Mouse (Mus musculus): ENCODE measurements at regions not wholly inside any gene's neighbourhood (a gene's known extent, or its start where the extent isn't known, plus 50 kb on each side); places are given as distances from the start of the nearest gene placed in this dataset.

DNA sequence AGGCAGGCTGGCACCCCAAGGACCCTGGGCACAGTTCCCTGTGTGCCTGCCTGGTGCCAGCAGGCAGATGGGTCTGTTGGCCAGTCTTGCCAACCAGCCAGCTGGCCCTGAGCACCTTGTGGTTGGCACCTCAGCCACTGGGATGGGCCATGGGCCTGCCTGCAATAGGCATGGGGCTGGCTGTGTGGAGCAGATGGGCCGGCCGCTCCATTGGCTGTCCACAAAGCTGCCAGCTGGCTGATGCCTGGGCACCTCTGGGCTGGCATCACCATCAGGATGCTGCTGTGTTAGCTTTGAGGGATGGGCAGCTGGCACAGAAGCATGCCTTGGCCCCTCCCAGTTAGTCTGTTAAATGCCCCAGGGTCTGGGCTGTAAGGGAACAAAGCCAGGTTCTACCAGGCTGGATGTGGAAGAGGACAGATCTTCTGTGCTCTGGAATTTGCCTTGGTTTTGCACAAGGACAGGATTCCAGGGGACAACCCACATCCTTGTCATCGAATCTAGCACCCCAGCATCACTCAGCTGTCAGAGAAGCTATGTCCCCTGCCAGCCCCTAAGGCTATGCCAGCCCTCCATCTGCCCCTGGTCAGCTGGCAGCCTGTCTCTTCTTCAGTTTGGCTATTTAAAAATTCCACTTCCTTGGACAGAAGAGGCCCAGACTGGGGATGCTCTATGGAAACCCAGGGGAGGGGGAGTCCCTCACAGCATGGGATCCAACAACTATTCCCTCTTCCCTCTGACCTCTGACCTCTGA is 201.8 kb downstream of the Gm26897 start:
- no peak for TF ChIP-seq POLR2A (IDR thresholded peaks at IDR 0.05; ENCODE audit: borderline replicate concordance, low read depth, low read length)
- no peak for TF ChIP-seq CTCF (IDR thresholded peaks at IDR 0.05; ENCODE audit: low read depth, low read length)
- no peak overlapping the region for H3K4me3 ChIP-seq (ENCODE audit: insufficient read depth, low read length)
- H3K4me1 ChIP-seq (ENCODE audit: control insufficient read depth, insufficient read depth, low read length) = no peaks in the 10 kb centered on the region
- no peak overlapping the region for H3K27ac ChIP-seq (ENCODE audit: insufficient read depth, low read depth, low read length)

DNA sequence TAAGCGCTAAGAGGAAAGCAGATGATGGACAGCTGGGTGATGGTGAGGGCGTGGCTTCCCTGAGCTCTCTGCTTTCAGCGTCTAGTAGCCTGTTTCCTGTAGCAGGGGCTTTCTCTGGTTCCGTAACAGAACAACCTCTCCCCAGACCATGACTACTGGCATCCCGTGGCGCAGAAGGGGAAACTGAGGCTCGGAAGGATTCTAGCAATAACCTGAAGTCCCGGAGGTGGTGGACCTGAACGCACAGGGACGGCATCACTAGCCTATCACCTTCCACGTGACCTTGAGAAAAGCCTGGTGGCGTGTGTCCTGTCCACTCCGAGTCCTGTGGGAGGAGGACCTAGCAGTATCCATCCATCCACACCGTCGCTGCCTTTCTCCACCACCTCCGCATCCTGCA is 208.1 kb downstream of the Gm26897 start:
- no peak overlapping the region for H3K4me3 ChIP-seq (ENCODE audit: insufficient read depth, low read length)
- H3K27ac ChIP-seq (ENCODE audit: insufficient read depth, low read depth, low read length) = no peak overlapping the region
- no peak for TF ChIP-seq POLR2A (IDR thresholded peaks at IDR 0.05; ENCODE audit: borderline replicate concordance, low read depth, low read length)
- TF ChIP-seq CTCF (IDR thresholded peaks at IDR 0.05; ENCODE audit: low read depth, low read length) = no peak

DNA sequence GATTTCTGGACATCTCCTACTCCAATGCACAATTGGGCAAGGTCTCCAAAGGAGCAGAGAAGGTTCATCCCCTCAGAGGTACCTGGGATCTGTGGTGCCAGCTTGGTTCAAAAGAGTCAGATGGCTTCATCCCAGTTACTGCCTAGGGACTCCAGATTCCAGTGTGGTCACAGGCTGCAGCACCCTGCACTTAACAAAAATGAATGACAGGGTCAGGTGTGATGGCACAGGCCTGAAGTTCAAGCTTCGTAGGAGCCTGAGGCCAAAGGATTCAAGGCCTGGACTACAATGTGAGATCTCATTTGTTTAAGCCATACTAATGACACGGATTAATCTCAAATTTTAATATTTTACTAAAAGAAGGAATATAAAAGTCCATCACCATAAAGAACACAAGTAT is 209.1 kb downstream of the Gm26897 start:
- no peak overlapping the region for H3K4me3 ChIP-seq (ENCODE audit: insufficient read depth, low read length)
- no peak overlapping the region for H3K27ac ChIP-seq (ENCODE audit: insufficient read depth, low read depth, low read length)
- TF ChIP-seq POLR2A (IDR thresholded peaks at IDR 0.05; ENCODE audit: borderline replicate concordance, low read depth, low read length) = no peak
- no peak for TF ChIP-seq CTCF (IDR thresholded peaks at IDR 0.05; ENCODE audit: low read depth, low read length)
- H3K4me1 ChIP-seq (ENCODE audit: control insufficient read depth, insufficient read depth, low read length) = no peaks in the 10 kb centered on the region

More for the DNA sequence above, 208.1 kb downstream of the Gm26897 start:
- no peaks in the 10 kb centered on the region for H3K4me1 ChIP-seq (ENCODE audit: control insufficient read depth, insufficient read depth, low read length)

- no peak for TF ChIP-seq POLR2A (IDR thresholded peaks at IDR 0.05; ENCODE audit: borderline replicate concordance, low read depth, low read length)
- TF ChIP-seq CTCF (IDR thresholded peaks at IDR 0.05; ENCODE audit: low read depth, low read length) = no peak
- H3K4me1 ChIP-seq (ENCODE audit: control insufficient read depth, insufficient read depth, low read length) = no peaks in the 10 kb centered on the region
- no peak overlapping the region for H3K4me3 ChIP-seq (ENCODE audit: insufficient read depth, low read length)
- no peak overlapping the region for H3K27ac ChIP-seq (ENCODE audit: insufficient read depth, low read depth, low read length)
These were observed 209.8 kb downstream of the Gm26897 start for GRCm38 (mm10) chr5:111943337-111944162.

- Histone ChIP-seq H3K27ac (ENCODE audit: insufficient read depth, low read depth, low read length) (no peak overlapping the region), H3K4me1 (ENCODE audit: control insufficient read depth, insufficient read depth, low read length) (no peaks in the 10 kb centered on the region), H3K4me3 (ENCODE audit: insufficient read depth, low read length) (no peak overlapping the region)
- TF ChIP-seq CTCF (IDR thresholded peaks at IDR 0.05; ENCODE audit: low read depth, low read length) = no peak
- no peak for TF ChIP-seq POLR2A (IDR thresholded peaks at IDR 0.05; ENCODE audit: borderline replicate concordance, low read depth, low read length)
These were observed 210.7 kb downstream of the Gm26897 start for GRCm38 (mm10) chr5:111944273-111944971.

DNA sequence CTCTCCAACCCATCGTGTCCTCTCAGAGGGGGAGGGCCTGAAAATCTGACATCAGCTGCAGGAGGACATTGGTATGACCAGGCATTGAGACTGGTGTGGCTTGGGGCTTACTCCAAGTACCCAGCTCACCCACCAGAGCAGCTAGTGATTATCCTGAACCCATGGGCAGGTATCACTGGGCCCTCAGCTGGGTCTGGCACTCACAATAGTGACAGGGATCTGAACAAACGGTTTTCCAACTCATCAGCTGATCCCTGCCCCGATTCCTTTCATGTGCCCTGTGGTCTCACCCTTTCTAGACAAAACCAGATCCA is 211.2 kb downstream of the Gm26897 start:
- Histone ChIP-seq H3K27ac (ENCODE audit: insufficient read depth, low read depth, low read length) (no peak overlapping the region), H3K4me3 (ENCODE audit: insufficient read depth, low read length) (no peak overlapping the region), H3K4me1 (ENCODE audit: control insufficient read depth, insufficient read depth, low read length) (no peaks in the 10 kb centered on the region)
- TF ChIP-seq CTCF (IDR thresholded peaks at IDR 0.05; ENCODE audit: low read depth, low read length) (no peak), POLR2A (IDR thresholded peaks at IDR 0.05; ENCODE audit: borderline replicate concordance, low read depth, low read length) (no peak)

- Histone ChIP-seq H3K4me3 (ENCODE audit: insufficient read depth, low read length) (no peak overlapping the region), H3K4me1 (ENCODE audit: control insufficient read depth, insufficient read depth, low read length) (no peaks in the 10 kb centered on the region), H3K27ac (ENCODE audit: insufficient read depth, low read depth, low read length) (no peak overlapping the region)
- TF ChIP-seq CTCF (IDR thresholded peaks at IDR 0.05; ENCODE audit: low read depth, low read length) = no peak
- no peak for TF ChIP-seq POLR2A (IDR thresholded peaks at IDR 0.05; ENCODE audit: borderline replicate concordance, low read depth, low read length)
These were observed 212.6 kb downstream of the Gm26897 start for GRCm38 (mm10) chr5:111946281-111946680.

- H3K27ac ChIP-seq (ENCODE audit: insufficient read depth, low read depth, low read length) = no peak overlapping the region
- TF ChIP-seq CTCF (IDR thresholded peaks at IDR 0.05; ENCODE audit: low read depth, low read length) (no peak), POLR2A (IDR thresholded peaks at IDR 0.05; ENCODE audit: borderline replicate concordance, low read depth, low read length) (no peak)
- no peak overlapping the region for H3K4me3 ChIP-seq (ENCODE audit: insufficient read depth, low read length)
- H3K4me1 ChIP-seq (ENCODE audit: control insufficient read depth, insufficient read depth, low read length) = no peaks in the 10 kb centered on the region
These were observed 224.0 kb downstream of the Gm26897 start for GRCm38 (mm10) chr5:111957698-111958097.

DNA sequence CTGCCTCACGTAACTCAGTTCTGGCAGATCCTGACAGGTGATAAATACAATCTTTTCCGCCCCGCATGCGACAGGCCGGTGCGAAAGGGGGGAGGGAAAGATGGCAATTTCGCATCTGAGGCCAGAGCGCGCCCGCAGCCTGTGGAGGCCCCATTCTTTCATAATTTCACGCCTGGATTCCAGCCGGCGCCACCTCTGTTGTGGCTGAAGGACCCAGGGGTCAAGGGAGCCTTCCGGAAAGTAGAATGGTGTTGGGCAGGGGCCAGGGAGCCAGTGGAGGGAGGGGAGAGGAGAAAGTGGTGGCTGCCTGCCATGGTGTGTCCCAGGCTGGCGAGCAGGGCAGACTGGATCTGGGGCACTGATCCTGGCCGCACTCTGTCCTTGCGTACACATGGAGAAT is 224.5 kb downstream of the Gm26897 start:
- Histone ChIP-seq H3K27ac (ENCODE audit: insufficient read depth, low read depth, low read length) (no peak overlapping the region), H3K4me3 (ENCODE audit: insufficient read depth, low read length) (no peak overlapping the region), H3K4me1 (ENCODE audit: control insufficient read depth, insufficient read depth, low read length) (no peaks in the 10 kb centered on the region)
- no peak for TF ChIP-seq CTCF (IDR thresholded peaks at IDR 0.05; ENCODE audit: low read depth, low read length)
- no peak for TF ChIP-seq POLR2A (IDR thresholded peaks at IDR 0.05; ENCODE audit: borderline replicate concordance, low read depth, low read length)

GRCm38 (mm10) chr5:111965311-111965710 is 231.6 kb downstream of the Gm26897 start:
- no peak overlapping the region for H3K27ac ChIP-seq (ENCODE audit: insufficient read depth, low read depth, low read length)
- no peaks in the 10 kb centered on the region for H3K4me1 ChIP-seq (ENCODE audit: control insufficient read depth, insufficient read depth, low read length)
- H3K4me3 ChIP-seq (ENCODE audit: insufficient read depth, low read length) = no peak overlapping the region
- TF ChIP-seq POLR2A (IDR thresholded peaks at IDR 0.05; ENCODE audit: borderline replicate concordance, low read depth, low read length) (no peak), CTCF (IDR thresholded peaks at IDR 0.05; ENCODE audit: low read depth, low read length) (no peak)

Data from bone marrow macrophage, adult 2 months (primary cell).